Mouse (Mus musculus) midbrain, embryonic 10.5 days (tissue): ENCODE measurements around the gene Ttc7b. TPM values are rescaled to one million over a fixed set of nuclear protein-coding genes. Genes with fewer than 3 reads are reported as not detected.

Experiments used
- DNase-seq: peaks from one replicate; pipeline ENCODE4 v3.0.0-alpha.2; 2017; ENCODE audit warnings: low spot score
- H3K27ac ChIP-seq: fragments of 300-500 bp; sonication (generic); replicated peaks from 2 replicates; pipeline ENCODE4 v1.5.1; 2016; ENCODE audit warnings: mild to moderate bottlenecking
- H3K27me3 ChIP-seq: fragments of 300-500 bp; sonication (generic); 2 replicates; pipeline ENCODE4 v1.6.1; 2016; ENCODE audit warnings: low read depth, mild to moderate bottlenecking; ENCODE audit not compliant: poor library complexity, severe bottlenecking
- H3K36me3 ChIP-seq: fragments of 300-500 bp; sonication (generic); 2 replicates; pipeline ENCODE4 v1.6.1; 2016; ENCODE audit warnings: mild to moderate bottlenecking, moderate library complexity
- H3K4me1 ChIP-seq: fragments of 300-500 bp; sonication (generic); 2 replicates; pipeline ENCODE4 v1.6.1; 2016
- H3K4me3 ChIP-seq: fragments of 300-500 bp; sonication (generic); 2 replicates; pipeline ENCODE4 v1.5.1; 2016; ENCODE audit warnings: mild to moderate bottlenecking, moderate library complexity
- H3K9me3 ChIP-seq: fragments of 300-500 bp; sonication (generic); replicated peaks from 2 replicates; pipeline ENCODE4 v1.6.1; 2016; ENCODE audit warnings: mild to moderate bottlenecking
- WGBS: fragments of 180-500 bp; shearing (Covaris S2); methylation state at CpG from one replicate; pipeline ENCODE4 v1.1.7; 2016; 5-methylcytosine and 5-hydroxymethylcytosine counted together
- polyA plus RNA-seq: library from polyadenylated mRNA; unstranded; fragments of >200 nt; fragmentation: Nextera tagmentation; extraction: Ambion mirVana; gene quantifications from 2 replicates; pipeline ENCODE4 v1.2.1, GENCODE M21; 2016

Ttc7b gene
- polyA plus RNA-seq, 1 experiment from 2014 or later: 5.2 TPM

- peaks cover 21% of the 10 kb centered on the region for H3K36me3 ChIP-seq
- H3K4me3 ChIP-seq: no peak overlapping the region
- no peaks in the 10 kb centered on the region for H3K9me3 ChIP-seq
- no peak for DNase-seq
- no peaks in the 10 kb centered on the region for H3K4me1 ChIP-seq
- H3K27me3 ChIP-seq: no peaks in the 10 kb centered on the region
- no peak overlapping the region for H3K27ac ChIP-seq
- 78% methylated on average over 10 of the region's 10 CpGs for WGBS
Observed at GRCm38 (mm10) chr12:100456257-100456975, 64.2 kb downstream of the Ttc7b start.

- Histone ChIP-seq H3K4me1 (no peaks in the 10 kb centered on the region), H3K27me3 (no peaks in the 10 kb centered on the region), H3K27ac (no peak overlapping the region), H3K9me3 (no peaks in the 10 kb centered on the region), H3K4me3 (no peak overlapping the region), H3K36me3 (peaks cover 26% of the 10 kb centered on the region)
- WGBS: 93% methylated on average over 2 of the region's 2 CpGs
- DNase-seq: no peak
Observed at GRCm38 (mm10) chr12:100455453-100455852, 65.2 kb downstream of the Ttc7b start.

GRCm38 (mm10) chr12:100447701-100448277 is 72.8 kb downstream of the Ttc7b start:
- no peak for DNase-seq
- 71% methylated on average over 12 of the region's 12 CpGs for WGBS
- H3K4me3 ChIP-seq: no peak overlapping the region

DNA sequence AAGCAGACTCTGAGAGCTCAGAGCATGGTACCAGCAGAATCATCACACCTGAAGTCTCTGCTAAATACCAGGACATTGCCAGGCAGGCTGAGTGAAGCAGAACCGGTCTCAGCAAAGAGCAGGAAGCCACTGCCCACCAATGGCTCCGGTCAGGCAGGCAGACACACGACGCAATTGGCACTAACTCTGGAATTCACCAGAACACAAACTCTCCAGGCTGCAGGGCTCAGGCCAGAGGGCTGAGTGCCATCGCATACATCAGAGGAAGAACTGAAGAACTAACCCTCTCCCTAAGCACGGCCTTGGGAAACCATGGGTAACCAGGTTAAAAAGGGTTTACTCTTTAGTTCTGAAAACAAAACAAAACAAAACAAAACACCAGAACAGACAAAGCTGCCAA is 73.5 kb downstream of the Ttc7b start:
- 85% methylated on average over 6 of the region's 6 CpGs for WGBS
- H3K36me3 ChIP-seq: peaks cover 40% of the 10 kb centered on the region
- no peak overlapping the region; the same call in 1 of the 2 replicates for H3K27ac ChIP-seq

More at GRCm38 (mm10) chr12:100447701-100448277, 72.8 kb downstream of the Ttc7b start:
- H3K36me3 ChIP-seq: peaks cover 39% of the 10 kb centered on the region
- H3K27ac ChIP-seq: no peak overlapping the region
- no peaks in the 10 kb centered on the region for H3K27me3 ChIP-seq
- H3K4me1 ChIP-seq: no peaks in the 10 kb centered on the region; the same call in 1 of the 2 replicates
- no peaks in the 10 kb centered on the region for H3K9me3 ChIP-seq

GRCm38 (mm10) chr12:100445686-100446085 is 74.9 kb downstream of the Ttc7b start:
- Histone ChIP-seq H3K9me3 (no peaks in the 10 kb centered on the region), H3K4me1 (no peaks in the 10 kb centered on the region; the same call in 1 of the 2 replicates), H3K36me3 (peaks cover 34% of the 10 kb centered on the region), H3K27ac (no peak overlapping the region), H3K4me3 (no peak overlapping the region), H3K27me3 (no peaks in the 10 kb centered on the region)
- no peak for DNase-seq
- 91% methylated on average over 7 of the region's 7 CpGs for WGBS

More for the DNA sequence above, 73.5 kb downstream of the Ttc7b start:
- Histone ChIP-seq H3K27me3 (no peaks in the 10 kb centered on the region), H3K4me3 (no peak overlapping the region), H3K4me1 (no peaks in the 10 kb centered on the region; the same call in 1 of the 2 replicates), H3K9me3 (no peaks in the 10 kb centered on the region)
- no peak for DNase-seq

- Histone ChIP-seq H3K27ac (no peak overlapping the region), H3K9me3 (no peaks in the 10 kb centered on the region), H3K4me1 (no peaks in the 10 kb centered on the region; the same call in 1 of the 2 replicates), H3K36me3 (peaks cover 33% of the 10 kb centered on the region), H3K4me3 (no peak overlapping the region), H3K27me3 (no peaks in the 10 kb centered on the region)
- no peak for DNase-seq
- 90% methylated on average over 6 of the region's 6 CpGs for WGBS
Observed at GRCm38 (mm10) chr12:100445271-100445670, 75.4 kb downstream of the Ttc7b start.

- no peak for DNase-seq
- 95% methylated on average over 3 of the region's 3 CpGs for WGBS
- no peak overlapping the region for H3K4me3 ChIP-seq
- H3K9me3 ChIP-seq: no peaks in the 10 kb centered on the region
- H3K27ac ChIP-seq: no peak overlapping the region
- H3K27me3 ChIP-seq: no peaks in the 10 kb centered on the region
- H3K36me3 ChIP-seq: peaks cover 33% of the 10 kb centered on the region
- no peaks in the 10 kb centered on the region; the same call in 1 of the 2 replicates for H3K4me1 ChIP-seq
Observed at GRCm38 (mm10) chr12:100444671-100445165, 75.9 kb downstream of the Ttc7b start.

DNA sequence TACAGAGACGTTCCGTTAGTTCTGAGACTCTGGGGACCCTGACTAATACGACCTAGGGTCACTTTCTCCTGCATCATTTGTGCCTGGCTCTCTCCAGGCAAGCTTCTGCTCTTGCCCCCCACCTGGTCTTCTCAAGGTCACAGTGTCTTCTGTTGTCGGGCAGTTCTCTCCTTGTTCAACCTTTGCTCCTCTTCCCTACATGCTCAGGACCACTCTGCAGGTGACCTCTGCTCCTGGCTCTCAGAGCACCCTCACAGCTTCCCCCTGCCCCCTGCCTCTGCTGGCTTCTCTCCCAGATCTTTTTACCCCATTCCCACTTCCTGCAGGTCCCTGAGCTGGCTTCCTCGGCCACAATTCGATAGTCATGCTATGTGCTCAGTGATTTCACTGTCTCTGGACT is 77.2 kb downstream of the Ttc7b start:
- 87% methylated on average over 6 of the region's 6 CpGs for WGBS
- no peaks in the 10 kb centered on the region for H3K27me3 ChIP-seq

GRCm38 (mm10) chr12:100441609-100442008 is 79.0 kb downstream of the Ttc7b start:
- DNase-seq: no peak
- no peaks in the 10 kb centered on the region for H3K4me1 ChIP-seq
- no peak overlapping the region for H3K4me3 ChIP-seq
- peaks cover 27% of the 10 kb centered on the region for H3K36me3 ChIP-seq
- no peak overlapping the region for H3K27ac ChIP-seq
- H3K27me3 ChIP-seq: no peaks in the 10 kb centered on the region
- WGBS: 88% methylated on average over 4 of the region's 4 CpGs
- H3K9me3 ChIP-seq: no peaks in the 10 kb centered on the region

More for the DNA sequence above, 77.2 kb downstream of the Ttc7b start:
- Histone ChIP-seq H3K4me3 (no peak overlapping the region), H3K27ac (no peak overlapping the region), H3K9me3 (no peaks in the 10 kb centered on the region), H3K36me3 (peaks cover 33% of the 10 kb centered on the region), H3K4me1 (no peaks in the 10 kb centered on the region; the same call in 1 of the 2 replicates)
- no peak for DNase-seq

- no peak overlapping the region for H3K4me3 ChIP-seq
- no peaks in the 10 kb centered on the region for H3K27me3 ChIP-seq
- peaks cover 12% of the 10 kb centered on the region for H3K36me3 ChIP-seq
- 86% methylated on average over 3 of the region's 3 CpGs for WGBS
- H3K9me3 ChIP-seq: no peaks in the 10 kb centered on the region
- H3K4me1 ChIP-seq: no peaks in the 10 kb centered on the region
- H3K27ac ChIP-seq: no peak overlapping the region
- DNase-seq: no peak
Observed at GRCm38 (mm10) chr12:100439883-100440282, 80.7 kb downstream of the Ttc7b start.

- WGBS: 86% methylated on average over 4 of the region's 4 CpGs
- DNase-seq: no peak
- Histone ChIP-seq H3K27ac (no peak overlapping the region), H3K4me1 (no peaks in the 10 kb centered on the region), H3K36me3 (peaks cover 12% of the 10 kb centered on the region), H3K9me3 (no peaks in the 10 kb centered on the region), H3K4me3 (no peak overlapping the region), H3K27me3 (no peaks in the 10 kb centered on the region)
Observed at GRCm38 (mm10) chr12:100439145-100439755, 81.4 kb downstream of the Ttc7b start.

- no peaks in the 10 kb centered on the region for H3K4me1 ChIP-seq
- no peak overlapping the region for H3K4me3 ChIP-seq
- no peak for DNase-seq
- H3K27ac ChIP-seq: no peak overlapping the region
- no peaks in the 10 kb centered on the region for H3K27me3 ChIP-seq
- no peaks in the 10 kb centered on the region for H3K9me3 ChIP-seq
- 95% methylated on average over 7 of the region's 7 CpGs for WGBS
- H3K36me3 ChIP-seq: peaks cover 12% of the 10 kb centered on the region
Observed at GRCm38 (mm10) chr12:100438509-100438908, 82.1 kb downstream of the Ttc7b start.

- DNase-seq: no peak
- peaks cover 9% of the 10 kb centered on the region for H3K36me3 ChIP-seq
- H3K9me3 ChIP-seq: no peaks in the 10 kb centered on the region
- H3K4me1 ChIP-seq: no peaks in the 10 kb centered on the region
- no peak overlapping the region for H3K27ac ChIP-seq
- no peak overlapping the region for H3K4me3 ChIP-seq
- no peaks in the 10 kb centered on the region for H3K27me3 ChIP-seq
- WGBS: 93% methylated on average over 5 of the region's 5 CpGs
Observed at GRCm38 (mm10) chr12:100437862-100438261, 82.8 kb downstream of the Ttc7b start.
